Mouse (Mus musculus) kidney, postnatal 0 days (tissue): ENCODE measurements around the gene Kcnj3. TPM values are rescaled to one million over a fixed set of nuclear protein-coding genes. Genes with fewer than 3 reads are reported as not detected.

Experiments used
- ATAC-seq: fragments of 200-750 bp; cut with Nextera tagmentation; replicated peaks from 2 replicates; pipeline ENCODE4 v1.8.0; 2017; ENCODE audit warnings: low read depth, moderate number of reproducible peaks, moderate TSS enrichment, moderate library complexity; ENCODE audit not compliant: low FRiP score
- DNase-seq: peaks from one replicate; pipeline ENCODE4 v3.0.0-alpha.2; 2016; ENCODE audit warnings: low spot score
- H3K27ac ChIP-seq: fragments of 300-500 bp; sonication (generic); 2 replicates; pipeline ENCODE4 v1.5.1; 2014; ENCODE audit warnings: mild to moderate bottlenecking
- H3K27me3 ChIP-seq: fragments of 300-500 bp; sonication (generic); 2 replicates; pipeline ENCODE4 v1.6.1; 2014; ENCODE audit warnings: low read length, mixed read lengths; ENCODE audit not compliant: insufficient read depth
- H3K36me3 ChIP-seq: fragments of 300-500 bp; sonication (generic); 2 replicates; pipeline ENCODE4 v1.6.1; 2014; ENCODE audit warnings: low read length, mixed read lengths; ENCODE audit not compliant: insufficient read depth
- H3K4me1 ChIP-seq: fragments of 300-500 bp; sonication (generic); replicated peaks from 2 replicates; pipeline ENCODE4 v1.6.1; 2014; ENCODE audit warnings: antibody characterized with exemption, low read length, mixed read lengths; ENCODE audit not compliant: insufficient read depth
- H3K4me2 ChIP-seq: fragments of 300-500 bp; sonication (generic); 2 replicates; pipeline ENCODE4 v1.6.1; 2014; ENCODE audit warnings: mild to moderate bottlenecking, low read length, moderate library complexity, mixed read lengths
- H3K4me3 ChIP-seq: fragments of 300-500 bp; sonication (generic); replicated peaks from 2 replicates; pipeline ENCODE4 v1.5.1; 2014; ENCODE audit warnings: low read depth, low read length
- H3K9ac ChIP-seq: fragments of 300-500 bp; sonication (generic); 2 replicates; pipeline ENCODE4 v1.6.1; 2014; ENCODE audit warnings: low read depth, low read length
- H3K9me3 ChIP-seq: fragments of 300-500 bp; sonication (generic); replicated peaks from 2 replicates; pipeline ENCODE4 v1.6.1; 2016; ENCODE audit warnings: low read length, inconsistent platforms, mixed read lengths
- CTCF ChIP-seq: IDR thresholded peaks from 2 replicates; pipeline ENCODE4 v1.5.1; 2016; ENCODE audit warnings: antibody characterized with exemption, low read depth, mild to moderate bottlenecking, moderate library complexity
- WGBS: fragments of 180-500 bp; shearing (Covaris S2); extraction: QIAGEN DNeasy Blood & Tissue Kit; methylation state at CpG from one replicate; pipeline ENCODE4 v1.1.7; 2014; 5-methylcytosine and 5-hydroxymethylcytosine counted together
- polyA plus RNA-seq: library from polyadenylated mRNA; unstranded; fragments of >200 nt; fragmentation: Nextera tagmentation; extraction: Ambion mirVana; gene quantifications from 2 replicates; pipeline ENCODE4 v1.2.1, GENCODE M21; 2015

Kcnj3 gene
- polyA plus RNA-seq, 1 experiment from 2014 or later, result 0.03 TPM

- no peak for ATAC-seq
- H3K4me2 ChIP-seq, result no peak overlapping the region
Observed at GRCm38 (mm10) chr2:55547612-55548011, 111.8 kb downstream of the Kcnj3 start.

GRCm38 (mm10) chr2:55558368-55558985 lies 122.7 kb downstream of the Kcnj3 start:
- Histone ChIP-seq H3K36me3 (no peaks in the 10 kb centered on the region), H3K4me2 (no peak overlapping the region), H3K27me3 (no peaks in the 10 kb centered on the region), H3K4me3 (no peak overlapping the region), H3K9me3 (no peaks in the 10 kb centered on the region), H3K9ac (no peak overlapping the region), H3K27ac (no peak overlapping the region), H3K4me1 (no peaks in the 10 kb centered on the region)
- no peak for DNase-seq
- WGBS, result 65% methylated on average over 4 of the region's 4 CpGs
- TF ChIP-seq CTCF, result no peak
- ATAC-seq, result no peak

More at GRCm38 (mm10) chr2:55547612-55548011, 111.8 kb downstream of the Kcnj3 start:
- Histone ChIP-seq H3K4me3 (no peak overlapping the region), H3K9ac (no peak overlapping the region), H3K27ac (no peak overlapping the region), H3K9me3 (no peaks in the 10 kb centered on the region), H3K4me1 (no peaks in the 10 kb centered on the region), H3K36me3 (no peaks in the 10 kb centered on the region), H3K27me3 (no peaks in the 10 kb centered on the region)
- TF ChIP-seq CTCF, result no peak
- DNase-seq, result no peak

- H3K27me3 ChIP-seq, result no peaks in the 10 kb centered on the region
- TF ChIP-seq CTCF, result no peak
- H3K9me3 ChIP-seq, result no peaks in the 10 kb centered on the region
- no peak overlapping the region for H3K9ac ChIP-seq
- no peak overlapping the region for H3K4me2 ChIP-seq
- DNase-seq (no peak), ATAC-seq (no peak)
- H3K4me1 ChIP-seq, result no peaks in the 10 kb centered on the region
- no peak overlapping the region for H3K4me3 ChIP-seq
- WGBS, result 83% methylated on average over 7 of the region's 7 CpGs
- no peak overlapping the region for H3K27ac ChIP-seq
- no peaks in the 10 kb centered on the region for H3K36me3 ChIP-seq
Observed at GRCm38 (mm10) chr2:55569291-55569690, 133.5 kb downstream of the Kcnj3 start.

- H3K36me3 ChIP-seq, result no peaks in the 10 kb centered on the region
- no peaks in the 10 kb centered on the region for H3K9me3 ChIP-seq
- H3K4me1 ChIP-seq, result no peaks in the 10 kb centered on the region
- no peak overlapping the region for H3K27ac ChIP-seq
- WGBS, result 45% methylated on average over 3 of the region's 3 CpGs
- H3K27me3 ChIP-seq, result no peaks in the 10 kb centered on the region
- no peak for TF ChIP-seq CTCF
- H3K9ac ChIP-seq, result no peak overlapping the region
- H3K4me2 ChIP-seq, result no peak overlapping the region
- ATAC-seq (no peak), DNase-seq (no peak)
- no peak overlapping the region for H3K4me3 ChIP-seq
Observed at GRCm38 (mm10) chr2:55571425-55571824, 135.7 kb downstream of the Kcnj3 start.

- WGBS, result 54% methylated on average over 2 of the region's 2 CpGs
- ATAC-seq (no peak), DNase-seq (no peak)
Observed at GRCm38 (mm10) chr2:55580286-55580685, 144.5 kb downstream of the Kcnj3 start.

GRCm38 (mm10) chr2:55591226-55591988 lies 155.6 kb downstream of the Kcnj3 start:
- no peak for DNase-seq
- no peaks in the 10 kb centered on the region for H3K27me3 ChIP-seq
- H3K27ac ChIP-seq, result no peak overlapping the region
- no peak overlapping the region for H3K4me3 ChIP-seq
- no peak for TF ChIP-seq CTCF
- H3K4me1 ChIP-seq, result no peaks in the 10 kb centered on the region
- no peaks in the 10 kb centered on the region for H3K36me3 ChIP-seq
- ATAC-seq, result no peak
- H3K4me2 ChIP-seq, result no peak overlapping the region
- H3K9me3 ChIP-seq, result no peaks in the 10 kb centered on the region
- no peak overlapping the region for H3K9ac ChIP-seq
- 56% methylated on average over 3 of the region's 3 CpGs for WGBS

More at GRCm38 (mm10) chr2:55580286-55580685, 144.5 kb downstream of the Kcnj3 start:
- H3K9me3 ChIP-seq, result no peaks in the 10 kb centered on the region
- no peak overlapping the region for H3K9ac ChIP-seq
- no peak overlapping the region for H3K27ac ChIP-seq
- H3K4me1 ChIP-seq, result no peaks in the 10 kb centered on the region
- no peak overlapping the region for H3K4me3 ChIP-seq
- no peaks in the 10 kb centered on the region for H3K36me3 ChIP-seq
- no peak overlapping the region for H3K4me2 ChIP-seq
- TF ChIP-seq CTCF, result no peak
- H3K27me3 ChIP-seq, result no peaks in the 10 kb centered on the region
